Mouse (Mus musculus) kidney, adult 2 months (tissue): Measurements from ENCODE around the gene Slc13a1.

Source experiments
- CTCF ChIP-seq: fragments of 200-500 bp; conservative IDR thresholded peaks from 2 replicates; pipeline ENCODE4 v1.5.1; 2011; ENCODE audit warnings: low read depth, mild to moderate bottlenecking, control low read depth, low read length, moderate library complexity, mixed read lengths; ENCODE audit not compliant: insufficient read depth, insufficient read length
- POLR2A ChIP-seq: fragments of 200-500 bp; IDR thresholded peaks from one replicate; pipeline ENCODE4 v1.6.1; 2011; ENCODE audit warnings: low read depth, low read length, control low read depth

GRCm38 (mm10) chr6:24106157-24106556, 61.7 kb downstream of the Slc13a1 start:
- TF ChIP-seq POLR2A = no peak
- TF ChIP-seq CTCF = no peak
